Mouse (Mus musculus): ENCODE measurements around the gene Rlim. TPM values are rescaled to one million over a fixed set of nuclear protein-coding genes. Genes with fewer than 3 reads are reported as not detected.

Rlim gene
- polyA plus RNA-seq, 1 experiment from 2014 or later, result 24.6 TPM

DNA sequence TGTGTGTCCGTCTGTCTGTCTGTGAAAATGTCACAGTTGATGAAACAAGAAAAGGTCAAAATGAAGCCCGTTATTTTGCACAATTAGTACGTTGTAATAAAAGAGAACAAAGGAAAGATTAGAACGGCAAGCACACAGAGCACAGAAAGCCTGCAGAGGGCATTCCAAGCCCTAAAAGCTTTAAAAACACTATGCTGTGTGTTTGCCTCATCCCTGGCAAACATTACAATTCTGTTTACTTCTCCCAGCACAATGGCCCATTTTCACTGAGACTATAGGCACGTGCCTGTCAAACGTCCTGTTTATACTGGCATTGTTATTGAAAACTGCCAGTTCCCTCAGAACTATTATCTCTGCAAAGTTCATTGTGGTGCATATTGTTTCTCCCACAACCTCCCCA lies 5.1 kb upstream of the Rlim start:
- no peak overlapping the region for H3K4me2 ChIP-seq (ENCODE audit: low read length)
- H3K4me1 ChIP-seq (ENCODE audit: control insufficient read depth, insufficient read depth, low read length), result no peaks in the 10 kb centered on the region; the same call in 1 of the 2 replicates
- no peaks in the 10 kb centered on the region for H3K9me3 ChIP-seq (replicated peaks; ENCODE audit: control insufficient read depth, low read length, poor library complexity, severe bottlenecking)
- H3K27me3 ChIP-seq (ENCODE audit: control insufficient read depth, insufficient read depth, low read depth, low read length), result peaks cover 14% of the 10 kb centered on the region
- 10% methylated on average over 6 of the region's 6 CpGs for WGBS
- no peak overlapping the region for H3K27ac ChIP-seq (ENCODE audit: low read length)
- no peaks in the 10 kb centered on the region for H3K36me3 ChIP-seq (ENCODE audit: control insufficient read depth, insufficient read depth, low read length)
- ATAC-seq, result no peak
- H3K4me3 ChIP-seq (ENCODE audit: low read depth, low read length), result no peak overlapping the region
- H3K9ac ChIP-seq (ENCODE audit: low read depth, low read length), result no peak overlapping the region

DNA sequence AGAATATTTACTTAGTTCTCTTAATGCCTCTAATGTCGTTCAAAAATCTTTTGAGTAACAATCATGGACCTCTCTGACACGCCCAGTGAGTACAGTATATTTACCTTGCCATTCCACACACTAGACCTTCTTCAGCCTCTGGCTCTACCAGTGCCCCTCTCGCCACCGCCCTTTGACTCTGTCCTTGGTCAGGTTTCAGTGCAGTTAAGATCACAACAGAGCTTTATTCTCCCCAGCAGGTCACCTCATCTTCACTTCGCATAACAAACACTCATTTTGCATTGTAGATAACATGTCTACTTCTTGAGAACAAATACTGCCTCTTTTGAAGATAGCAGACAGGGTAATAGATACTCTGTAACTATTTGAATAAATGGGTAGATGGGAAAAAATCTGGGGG lies 3.9 kb upstream of the Rlim start:
- Histone ChIP-seq H3K4me1 (ENCODE audit: control insufficient read depth, insufficient read depth, low read length) (no peaks in the 10 kb centered on the region; the same call in 1 of the 2 replicates), H3K9me3 (replicated peaks; ENCODE audit: control insufficient read depth, low read length, poor library complexity, severe bottlenecking) (no peaks in the 10 kb centered on the region), H3K4me3 (ENCODE audit: low read depth, low read length) (no peak overlapping the region), H3K27ac (ENCODE audit: low read length) (no peak overlapping the region), H3K9ac (ENCODE audit: low read depth, low read length) (no peak overlapping the region), H3K4me2 (ENCODE audit: low read length) (no peak overlapping the region), H3K27me3 (ENCODE audit: control insufficient read depth, insufficient read depth, low read depth, low read length) (peaks cover 14% of the 10 kb centered on the region), H3K36me3 (ENCODE audit: control insufficient read depth, insufficient read depth, low read length) (no peaks in the 10 kb centered on the region)
- ATAC-seq, result no peak
- WGBS, result 30% methylated on average over 5 of the region's 5 CpGs

- 80% methylated on average over 10 of the region's 10 CpGs for WGBS
- peak overlapping the region; percentile 83 for H3K27ac ChIP-seq (ENCODE audit: low read length)
- no peak for ATAC-seq
- peaks cover 10% of the 10 kb centered on the region for H3K27me3 ChIP-seq (ENCODE audit: control insufficient read depth, insufficient read depth, low read depth, low read length)
- H3K4me3 ChIP-seq (ENCODE audit: low read depth, low read length), result no peak overlapping the region
- no peaks in the 10 kb centered on the region for H3K36me3 ChIP-seq (ENCODE audit: control insufficient read depth, insufficient read depth, low read length)
- H3K4me1 ChIP-seq (ENCODE audit: control insufficient read depth, insufficient read depth, low read length), result peaks cover 4% of the 10 kb centered on the region
- no peaks in the 10 kb centered on the region for H3K9me3 ChIP-seq (replicated peaks; ENCODE audit: control insufficient read depth, low read length, poor library complexity, severe bottlenecking)
- H3K9ac ChIP-seq (ENCODE audit: low read depth, low read length), result no peak overlapping the region
- H3K4me2 ChIP-seq (ENCODE audit: low read length), result peak overlapping the region; percentile 50
These were observed 722 bp upstream of the Rlim start for GRCm38 (mm10) chrX:103981806-103982205.

- 23% methylated on average over 51 of the region's 51 CpGs for WGBS
- Histone ChIP-seq H3K27ac (ENCODE audit: low read length) (peak overlapping the region; percentile 90), H3K4me3 (ENCODE audit: low read depth, low read length) (peak overlapping the region; percentile 68), H3K36me3 (ENCODE audit: control insufficient read depth, insufficient read depth, low read length) (no peaks in the 10 kb centered on the region), H3K27me3 (ENCODE audit: control insufficient read depth, insufficient read depth, low read depth, low read length) (peaks cover 10% of the 10 kb centered on the region), H3K9me3 (replicated peaks; ENCODE audit: control insufficient read depth, low read length, poor library complexity, severe bottlenecking) (no peaks in the 10 kb centered on the region), H3K9ac (ENCODE audit: low read depth, low read length) (peak overlapping the region; percentile 78), H3K4me2 (ENCODE audit: low read length) (peak overlapping the region; percentile 62), H3K4me1 (ENCODE audit: control insufficient read depth, insufficient read depth, low read length) (peaks cover 4% of the 10 kb centered on the region)
- peak; percentile 68 for ATAC-seq
These were observed 405 bp downstream of the Rlim start for GRCm38 (mm10) chrX:103980590-103981168.

GRCm38 (mm10) chrX:103980036-103980435 lies 1.0 kb downstream of the Rlim start:
- Histone ChIP-seq H3K9ac (ENCODE audit: low read depth, low read length) (peak overlapping the region; percentile 78), H3K4me2 (ENCODE audit: low read length) (peak overlapping the region; percentile 62), H3K4me1 (ENCODE audit: control insufficient read depth, insufficient read depth, low read length) (peaks cover 4% of the 10 kb centered on the region), H3K36me3 (ENCODE audit: control insufficient read depth, insufficient read depth, low read length) (no peaks in the 10 kb centered on the region), H3K4me3 (ENCODE audit: low read depth, low read length) (peak overlapping the region; percentile 68), H3K27me3 (ENCODE audit: control insufficient read depth, insufficient read depth, low read depth, low read length) (peaks cover 9% of the 10 kb centered on the region), H3K27ac (ENCODE audit: low read length) (peak overlapping the region; percentile 5; the same call in 1 of the 2 replicates), H3K9me3 (replicated peaks; ENCODE audit: control insufficient read depth, low read length, poor library complexity, severe bottlenecking) (no peaks in the 10 kb centered on the region)
- 16% methylated on average over 12 of the region's 12 CpGs for WGBS
- no peak for ATAC-seq

GRCm38 (mm10) chrX:103939701-103940100 lies 41.4 kb downstream of the Rlim start:
- Histone ChIP-seq H3K4me2 (ENCODE audit: low read length) (no peak overlapping the region), H3K27me3 (ENCODE audit: control insufficient read depth, insufficient read depth, low read depth, low read length) (peaks cover 22% of the 10 kb centered on the region), H3K27ac (ENCODE audit: low read length) (no peak overlapping the region), H3K36me3 (ENCODE audit: control insufficient read depth, insufficient read depth, low read length) (no peaks in the 10 kb centered on the region), H3K9me3 (replicated peaks; ENCODE audit: control insufficient read depth, low read length, poor library complexity, severe bottlenecking) (no peaks in the 10 kb centered on the region), H3K4me3 (ENCODE audit: low read depth, low read length) (no peak overlapping the region), H3K4me1 (ENCODE audit: control insufficient read depth, insufficient read depth, low read length) (no peaks in the 10 kb centered on the region), H3K9ac (ENCODE audit: low read depth, low read length) (no peak overlapping the region)
- no peak for ATAC-seq
- WGBS, result 90% methylated on average over 3 of the region's 3 CpGs

GRCm38 (mm10) chrX:103937333-103937732 lies 43.8 kb downstream of the Rlim start:
- Histone ChIP-seq H3K4me2 (ENCODE audit: low read length) (no peak overlapping the region), H3K4me3 (ENCODE audit: low read depth, low read length) (no peak overlapping the region), H3K27ac (ENCODE audit: low read length) (no peak overlapping the region), H3K9ac (ENCODE audit: low read depth, low read length) (no peak overlapping the region), H3K9me3 (replicated peaks; ENCODE audit: control insufficient read depth, low read length, poor library complexity, severe bottlenecking) (no peaks in the 10 kb centered on the region), H3K4me1 (ENCODE audit: control insufficient read depth, insufficient read depth, low read length) (no peaks in the 10 kb centered on the region), H3K27me3 (ENCODE audit: control insufficient read depth, insufficient read depth, low read depth, low read length) (peaks cover 15% of the 10 kb centered on the region), H3K36me3 (ENCODE audit: control insufficient read depth, insufficient read depth, low read length) (no peaks in the 10 kb centered on the region)
- no peak for ATAC-seq
- WGBS, result 34% methylated on average over 3 of the region's 3 CpGs

- Histone ChIP-seq H3K4me3 (ENCODE audit: low read depth, low read length) (no peak overlapping the region), H3K27me3 (ENCODE audit: control insufficient read depth, insufficient read depth, low read depth, low read length) (peaks cover 15% of the 10 kb centered on the region), H3K4me1 (ENCODE audit: control insufficient read depth, insufficient read depth, low read length) (no peaks in the 10 kb centered on the region), H3K9ac (ENCODE audit: low read depth, low read length) (no peak overlapping the region), H3K36me3 (ENCODE audit: control insufficient read depth, insufficient read depth, low read length) (no peaks in the 10 kb centered on the region), H3K27ac (ENCODE audit: low read length) (no peak overlapping the region), H3K4me2 (ENCODE audit: low read length) (no peak overlapping the region), H3K9me3 (replicated peaks; ENCODE audit: control insufficient read depth, low read length, poor library complexity, severe bottlenecking) (no peaks in the 10 kb centered on the region)
- 74% methylated on average over 2 of the region's 2 CpGs for WGBS
- ATAC-seq, result no peak
These were observed 58.6 kb downstream of the Rlim start for GRCm38 (mm10) chrX:103922436-103922835.

- Histone ChIP-seq H3K4me3 (ENCODE audit: low read depth, low read length) (no peak overlapping the region), H3K36me3 (ENCODE audit: control insufficient read depth, insufficient read depth, low read length) (no peaks in the 10 kb centered on the region), H3K27ac (ENCODE audit: low read length) (no peak overlapping the region), H3K9me3 (replicated peaks; ENCODE audit: control insufficient read depth, low read length, poor library complexity, severe bottlenecking) (no peaks in the 10 kb centered on the region), H3K9ac (ENCODE audit: low read depth, low read length) (no peak overlapping the region), H3K27me3 (ENCODE audit: control insufficient read depth, insufficient read depth, low read depth, low read length) (peaks cover 25% of the 10 kb centered on the region), H3K4me2 (ENCODE audit: low read length) (no peak overlapping the region), H3K4me1 (ENCODE audit: control insufficient read depth, insufficient read depth, low read length) (no peaks in the 10 kb centered on the region)
- WGBS, result 47% methylated on average over 5 of the region's 5 CpGs
- no peak for ATAC-seq
These were observed 62.1 kb downstream of the Rlim start for GRCm38 (mm10) chrX:103918954-103919353.
